ENCODE assay signal across 8 mouse cellular contexts in genomic region chr11:50841023-50841735, GRCm38 (mm10). TPM values are rescaled to one million over a fixed set of nuclear protein-coding genes. Genes with fewer than 3 reads are reported as not detected.
DNase-seq lines count a peak whose midpoint lies in the region; ATAC-seq and TF ChIP-seq lines count a peak whose summit lies in the region.

TSS of gene Zfp879 (minus strand) at chr11:50841552.

- H3K27me3 ChIP-seq in Patski, result peaks cover 8% of the 10 kb centered on the region
- 0 out of 2 replicates have a peak, but pooled peaks cover 4% of the 10 kb centered on the region for H3K27me3 ChIP-seq in hindbrain, embryonic 13.5 days
- no peaks in the 10 kb centered on the region for H3K27me3 ChIP-seq in lung, postnatal 0 days (replicated peaks; ENCODE audit: insufficient read depth, low read length)

- peak within 1 kb of the TSS; percentile 51 for H3K4me3 ChIP-seq in hindbrain, embryonic 13.5 days
- peak within 1 kb of the TSS; percentile 34 for H3K4me3 ChIP-seq in lung, postnatal 0 days (ENCODE audit: low read depth, low read length)

- peak; percentile 70 for ATAC-seq in Patski
- ATAC-seq in hindbrain, embryonic 13.5 days (ENCODE audit: low FRiP score), result peak; percentile 96
- peak; percentile 98 for ATAC-seq in lung, postnatal 0 days

- TF ChIP-seq EP300 in lung, postnatal 0 days (IDR thresholded peaks at IDR 0.05), result no peak

- peak within 1 kb of the TSS; percentile 66 for H3K4me2 ChIP-seq in hindbrain, embryonic 13.5 days
- peak within 1 kb of the TSS; percentile 57 for H3K4me2 ChIP-seq in lung, postnatal 0 days (replicated peaks; ENCODE audit: low read depth, low read length)

- peak within 1 kb of the TSS; percentile 82 for H3K27ac ChIP-seq in hindbrain, embryonic 13.5 days
- H3K27ac ChIP-seq in lung, postnatal 0 days (ENCODE audit: low read length), result peak within 1 kb of the TSS; percentile 55; the same call in 1 of the 2 replicates

- peak; percentile 27 for DNase-seq in Patski (ENCODE audit: low read depth, low spot score)
- peak; percentile 96 to 97 for DNase-seq in cerebellum, postnatal 10 days
- peak; percentile 94 for DNase-seq in frontal cortex, postnatal 25 days (ENCODE audit: low spot score in 2 of 2)
- DNase-seq in layer of hippocampus, postnatal 14 days (ENCODE audit: low spot score in 2 of 2), result peak; percentile 91 to 97
- peak; percentile 95 for DNase-seq in lung, postnatal 0 days (ENCODE audit: low spot score)
- peak; percentile 96 for DNase-seq in retina, embryonic 14.5 days (ENCODE audit: low spot score)
- peak; percentile 86 to 89 for DNase-seq in thymus, postnatal 36 days

- no peak for TF ChIP-seq CTCF in Patski (IDR thresholded peaks at IDR 0.05)
- TF ChIP-seq CTCF in lung, postnatal 0 days (IDR thresholded peaks at IDR 0.05), result no peak

- no peaks in the 10 kb centered on the region for H3K36me3 ChIP-seq in hindbrain, embryonic 13.5 days
- H3K36me3 ChIP-seq in lung, postnatal 0 days (ENCODE audit: insufficient read depth, low read length), result no peaks in the 10 kb centered on the region

- in situ Hi-C loops in Patski (cut with MboI; ENCODE audit: low pct_unique_long_range_greater_than_20kb), result no loop called here

- POLR2A ChIA-PET in Patski (lab: Charles Lee), result no interaction called here

- H3K4me1 ChIP-seq in hindbrain, embryonic 13.5 days (replicated peaks), result peaks cover 19% of the 10 kb centered on the region
- H3K4me1 ChIP-seq in lung, postnatal 0 days (ENCODE audit: insufficient read depth, low read depth, low read length), result no peaks in the 10 kb centered on the region; the same call in 1 of the 2 replicates

- 25% methylated on average over 22 of the region's 22 CpGs for WGBS in hindbrain, embryonic 13.5 days
- 14% methylated on average over 22 of the region's 22 CpGs for WGBS in lung, postnatal 0 days

- CTCF ChIA-PET in Patski (lab: Charles Lee), result no interaction called here

- H3K9ac ChIP-seq in hindbrain, embryonic 13.5 days, result peak within 1 kb of the TSS; percentile 76
- peak within 1 kb of the TSS; percentile 51 for H3K9ac ChIP-seq in lung, postnatal 0 days (replicated peaks; ENCODE audit: low read depth)

- no peaks in the 10 kb centered on the region for H3K9me3 ChIP-seq in hindbrain, embryonic 13.5 days
- H3K9me3 ChIP-seq in lung, postnatal 0 days (ENCODE audit: low read length), result no peaks in the 10 kb centered on the region

RNA-seq across cellular contexts. Expression of gene Zfp879, which starts in this region (rescaled TPM):
- polyA plus RNA-seq in Patski (2021), result 4.0 TPM
- 0.86 and 1.5 TPM in 2 replicates for polyA plus RNA-seq in hindbrain, embryonic 13.5 days (2015; fragmentation: Nextera tagmentation; extraction: Ambion mirVana)
- 1 to 10 TPM; 3.1 to 4.4 TPM for total RNA-seq in layer of hippocampus, postnatal 14 days (2021)
- 0.43 and 0.51 TPM in 2 replicates for polyA plus RNA-seq in lung, postnatal 0 days (2015; fragmentation: Nextera tagmentation; extraction: Ambion mirVana)

Comparison
In these comparisons a context has a peak if more than half of its experiments do, and no peak if none do; other contexts are left out.
1. Peak in every context shown above with its lines: DNase-seq, ATAC-seq, H3K4me3 ChIP-seq and H3K27ac ChIP-seq.
2. Peak in DNase-seq, ATAC-seq, H3K4me3 ChIP-seq, H3K27ac ChIP-seq, H3K9ac ChIP-seq and H3K4me2 ChIP-seq in lung, postnatal 0 days; RNA of the gene not detected or under 1 TPM.
3. DNase-seq: peak in every context shown above with its lines; median percentile 96 in cerebellum, postnatal 10 days; 96 in retina, embryonic 14.5 days; 95 in lung, postnatal 0 days; 94 in frontal cortex, postnatal 25 days; 94 in layer of hippocampus, postnatal 14 days; 88 in thymus, postnatal 36 days; 27 in Patski.